Mouse (Mus musculus) heart, postnatal 0 days (tissue): ENCODE results near the gene Atp9a.

Experiments
- CTCF ChIP-seq: IDR thresholded peaks from 2 replicates; pipeline ENCODE4 v1.5.1; 2016; ENCODE audit warnings: antibody characterized with exemption, control low read depth, low read depth
- EP300 ChIP-seq: IDR thresholded peaks from 2 replicates; pipeline ENCODE4 v1.6.1; 2016; ENCODE audit warnings: antibody characterized with exemption, low read depth

DNA sequence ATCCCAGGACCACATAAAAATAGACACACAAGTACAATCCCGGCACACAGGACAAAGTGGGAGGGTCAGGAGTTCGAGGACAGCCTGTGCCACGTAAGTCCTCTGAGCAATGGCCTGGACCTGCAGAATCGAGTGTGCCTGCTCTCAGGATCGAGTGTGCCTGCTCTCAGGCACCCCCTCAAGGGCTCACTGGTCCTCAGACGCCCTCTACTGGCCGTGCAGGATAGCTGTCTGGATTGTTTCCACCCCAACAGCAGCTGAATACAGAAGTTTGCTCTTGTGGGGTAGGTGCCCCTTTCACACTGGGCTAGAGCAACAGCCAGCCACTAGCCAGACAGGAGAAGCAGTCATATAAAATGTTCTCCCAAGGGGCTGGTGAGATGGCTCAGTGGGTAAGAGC lies 90.5 kb downstream of the Atp9a start:
- TF ChIP-seq CTCF (peak; percentile 57), EP300 (no peak)
